Mouse (Mus musculus) heart, embryonic 11.5 days (tissue): ENCODE data around the gene Pigg. TPM values are rescaled to one million over a fixed set of nuclear protein-coding genes. Genes with fewer than 3 reads are reported as not detected.

ENCODE experiments used
- ATAC-seq: fragments of 200-750 bp; cut with Nextera tagmentation; replicated peaks from 2 replicates; pipeline ENCODE4 v1.8.0; 2017; ENCODE audit warnings: moderate library complexity; ENCODE audit not compliant: insufficient number of reproducible peaks, low FRiP score, low TSS enrichment
- H3K27ac ChIP-seq: fragments of 300-500 bp; sonication (generic); 2 replicates; pipeline ENCODE4 v1.5.1; 2014; ENCODE audit warnings: mild to moderate bottlenecking, low read depth, low read length
- H3K27me3 ChIP-seq: fragments of 300-500 bp; sonication (generic); 2 replicates; pipeline ENCODE4 v1.6.1; 2014; ENCODE audit warnings: mild to moderate bottlenecking, low read length, mixed read lengths; ENCODE audit not compliant: control insufficient read depth, insufficient read depth
- H3K36me3 ChIP-seq: fragments of 300-500 bp; sonication (generic); 2 replicates; pipeline ENCODE4 v1.6.1; 2014; ENCODE audit warnings: mild to moderate bottlenecking, low read length, moderate library complexity, mixed read lengths; ENCODE audit not compliant: control insufficient read depth, insufficient read depth
- H3K4me1 ChIP-seq: fragments of 300-500 bp; sonication (generic); 2 replicates; pipeline ENCODE4 v1.6.1; 2014; ENCODE audit warnings: low read length; ENCODE audit not compliant: control insufficient read depth, insufficient read depth
- H3K4me2 ChIP-seq: fragments of 300-500 bp; sonication (generic); 2 replicates; pipeline ENCODE4 v1.6.1; 2014; ENCODE audit warnings: mild to moderate bottlenecking, moderate library complexity
- H3K4me3 ChIP-seq: fragments of 300-500 bp; sonication (generic); 2 replicates; pipeline ENCODE4 v1.5.1; 2014; ENCODE audit warnings: low read depth, low read length
- H3K9ac ChIP-seq: fragments of 300-500 bp; sonication (generic); 2 replicates; pipeline ENCODE4 v1.6.1; 2014; ENCODE audit warnings: mild to moderate bottlenecking, low read depth, low read length, moderate library complexity
- H3K9me3 ChIP-seq: fragments of 300-500 bp; sonication (generic); replicated peaks from 2 replicates; pipeline ENCODE4 v1.6.1; 2016; ENCODE audit warnings: low read length; ENCODE audit not compliant: control insufficient read depth
- WGBS: fragments of 180-500 bp; shearing (Covaris S2); extraction: QIAGEN DNeasy Blood & Tissue Kit; methylation state at CpG from one replicate; pipeline ENCODE4 v1.1.7; 2014; ENCODE audit not compliant: insufficient replicate concordance; 5-methylcytosine and 5-hydroxymethylcytosine counted together
- polyA plus RNA-seq: library from polyadenylated mRNA; unstranded; fragments of >200 nt; fragmentation: Nextera tagmentation; extraction: Ambion mirVana; gene quantifications from 2 replicates; pipeline ENCODE4 v1.2.1, GENCODE M21; 2014

Pigg gene
- polyA plus RNA-seq, 1 experiment from 2014 or later = 3.4 TPM

- Histone ChIP-seq H3K9me3 (no peaks in the 10 kb centered on the region), H3K4me2 (peak overlapping the region; percentile 96), H3K4me1 (peaks cover 16% of the 10 kb centered on the region; the same call in 1 of the 2 replicates), H3K4me3 (peak overlapping the region; percentile 62), H3K27ac (no peak overlapping the region), H3K27me3 (peaks cover 80% of the 10 kb centered on the region), H3K9ac (peak overlapping the region; percentile 34; the same call in 1 of the 2 replicates), H3K36me3 (no peaks in the 10 kb centered on the region)
- WGBS = 2% methylated on average over 60 of the region's 60 CpGs
- ATAC-seq = no peak
Observed at GRCm38 (mm10) chr5:108366328-108366983, 54.0 kb downstream of the Pigg start.

DNA sequence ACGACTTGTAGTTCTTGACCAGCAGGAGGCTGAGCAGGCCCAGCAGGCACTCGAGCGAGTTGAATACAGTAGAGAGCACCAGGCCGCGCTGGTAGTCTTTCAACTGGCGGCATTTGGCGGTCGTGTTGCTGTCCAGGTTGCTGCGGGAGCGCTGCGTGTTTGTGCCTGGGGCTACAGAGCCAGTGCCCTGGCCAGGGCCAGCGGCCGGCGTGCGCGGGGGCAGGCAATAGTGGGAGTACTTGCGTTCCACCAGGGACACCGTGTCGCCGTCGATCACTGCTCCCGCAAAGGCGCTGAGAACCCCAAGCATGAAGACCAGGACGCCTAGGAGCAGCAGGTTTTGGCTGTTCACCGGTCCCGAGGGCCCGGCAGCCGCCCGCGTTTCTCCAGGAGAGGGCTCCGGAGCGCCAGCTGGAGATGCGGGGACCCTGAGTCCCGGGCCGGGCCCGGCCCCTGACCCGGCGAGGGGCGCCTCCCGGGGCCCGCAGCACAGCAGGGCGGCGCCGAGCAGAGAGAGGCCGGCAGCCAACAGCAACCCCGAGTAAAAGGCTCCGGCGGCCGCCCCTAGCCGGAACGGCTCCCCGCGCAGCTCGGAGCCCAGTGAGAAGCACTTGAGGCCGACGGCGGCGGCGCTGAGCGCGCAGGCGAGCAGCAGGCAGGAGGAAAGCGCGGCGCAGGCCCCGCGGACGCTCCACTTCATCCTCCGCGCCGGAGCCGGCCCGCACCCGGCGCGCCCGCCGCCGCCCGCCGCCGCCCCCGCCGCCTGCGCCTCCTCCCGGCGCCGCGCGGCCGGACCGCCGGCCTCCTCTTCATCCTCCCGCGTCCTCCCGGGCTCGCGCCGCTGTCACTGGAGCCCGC is 54.8 kb downstream of the Pigg start:
- Histone ChIP-seq H3K9me3 (no peaks in the 10 kb centered on the region), H3K9ac (peak overlapping the region; percentile 34; the same call in 1 of the 2 replicates), H3K27ac (no peak overlapping the region), H3K36me3 (no peaks in the 10 kb centered on the region), H3K4me3 (peak overlapping the region; percentile 62), H3K27me3 (peaks cover 85% of the 10 kb centered on the region), H3K4me1 (peaks cover 16% of the 10 kb centered on the region; the same call in 1 of the 2 replicates), H3K4me2 (peak overlapping the region; percentile 96)
- WGBS = under 1% methylated on average over 45 of the region's 100 CpGs
- 0 out of 2 replicates have a peak, but pooled peaks have one; percentile 35 for ATAC-seq

DNA sequence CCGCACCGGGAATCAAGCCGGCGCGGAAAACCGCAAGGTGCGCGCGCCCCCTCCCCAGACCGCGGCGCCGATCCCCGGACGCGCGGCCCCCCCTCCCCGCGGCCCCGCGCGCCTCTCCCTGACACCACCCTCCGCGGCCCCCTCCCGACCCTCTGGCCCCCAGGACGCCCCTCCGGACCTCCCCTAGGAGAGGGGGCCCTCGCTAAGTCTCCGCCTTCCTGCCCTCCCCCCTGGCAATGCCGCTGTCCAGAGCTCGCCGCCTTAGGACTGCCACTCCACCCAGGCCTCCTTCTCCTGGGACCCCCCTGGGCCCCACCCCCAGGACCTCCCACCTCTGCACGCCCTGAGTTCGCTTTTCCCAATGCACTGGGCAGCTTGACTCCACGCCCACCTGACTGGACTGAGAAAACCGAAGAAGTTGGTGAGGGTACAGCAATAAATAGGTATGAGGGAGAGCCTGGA is 55.5 kb downstream of the Pigg start, which contains the start of gene Gm42517:
Gene Gm42517 (minus strand): TSS at position 52 of the 462 bp plus-strand sequence.
- Histone ChIP-seq H3K27me3 (peaks cover 85% of the 10 kb centered on the region), H3K9me3 (no peaks in the 10 kb centered on the region), H3K9ac (peak within 1 kb of the TSS; percentile 34; the same call in 1 of the 2 replicates), H3K4me3 (peak within 1 kb of the TSS; percentile 62), H3K4me2 (peak within 1 kb of the TSS; percentile 96), H3K4me1 (peaks cover 16% of the 10 kb centered on the region; the same call in 1 of the 2 replicates), H3K36me3 (no peaks in the 10 kb centered on the region), H3K27ac (no peak within 1 kb of the TSS)
- ATAC-seq = peak; percentile 44; the same call in 1 of the 2 replicates
- 0% methylated on average over 13 of the region's 36 CpGs for WGBS

- no peak for ATAC-seq
- no peak overlapping the region for H3K27ac ChIP-seq
Observed at GRCm38 (mm10) chr5:108368446-108368845, 56.0 kb downstream of the Pigg start.

DNA sequence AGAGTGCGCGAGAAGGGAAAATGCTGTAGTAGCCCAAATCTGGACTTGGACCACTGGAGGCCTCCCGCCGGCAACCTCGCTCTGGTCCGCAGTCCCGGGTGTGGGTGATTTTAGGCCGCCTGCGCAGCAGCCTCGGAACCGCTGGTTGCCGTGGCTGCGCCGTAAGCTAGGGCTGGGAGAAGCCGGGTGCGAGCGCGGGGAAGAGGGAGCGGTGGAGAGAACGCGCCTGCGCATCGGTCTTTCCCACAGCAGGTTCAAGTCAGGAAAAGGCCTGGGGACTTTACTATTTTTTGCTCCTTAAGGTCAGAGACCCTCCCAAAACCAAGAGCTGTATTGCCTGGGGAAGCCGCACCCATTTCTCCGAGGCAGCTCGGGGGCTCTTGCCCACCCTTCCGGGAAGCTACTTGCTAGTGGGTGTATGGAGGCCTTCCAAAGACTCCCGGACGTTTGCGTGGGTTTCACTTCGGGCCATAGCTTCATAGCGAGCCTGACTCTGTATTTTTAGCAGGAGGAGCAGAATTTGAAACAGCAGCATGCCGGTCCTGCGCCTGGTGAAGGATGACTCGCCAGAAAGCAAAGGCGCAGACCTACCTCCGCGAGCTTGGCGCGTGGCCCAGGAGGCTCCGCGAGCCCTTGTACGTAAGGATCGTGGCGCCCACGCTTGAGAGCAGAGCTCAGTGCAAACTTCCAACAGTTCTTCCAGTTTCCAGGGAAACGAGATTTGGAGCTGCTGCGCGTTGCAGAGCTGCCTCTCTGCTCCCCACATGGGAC is 56.6 kb downstream of the Pigg start:
- ATAC-seq = no peak
- Histone ChIP-seq H3K27me3 (peaks cover 81% of the 10 kb centered on the region), H3K4me1 (peaks cover 16% of the 10 kb centered on the region; the same call in 1 of the 2 replicates), H3K9me3 (no peaks in the 10 kb centered on the region), H3K36me3 (no peaks in the 10 kb centered on the region), H3K27ac (no peak overlapping the region), H3K4me3 (peak overlapping the region; percentile 52), H3K4me2 (peak overlapping the region; percentile 80), H3K9ac (0 out of 2 replicates have a peak overlapping the region, but pooled peaks have one; percentile 10)
- 1% methylated on average over 49 of the region's 49 CpGs for WGBS

More at GRCm38 (mm10) chr5:108368446-108368845, 56.0 kb downstream of the Pigg start:
- WGBS = 6% methylated on average over 6 of the region's 6 CpGs
- Histone ChIP-seq H3K27me3 (peaks cover 85% of the 10 kb centered on the region), H3K36me3 (no peaks in the 10 kb centered on the region), H3K4me1 (peaks cover 16% of the 10 kb centered on the region; the same call in 1 of the 2 replicates), H3K9me3 (no peaks in the 10 kb centered on the region), H3K4me3 (peak overlapping the region; percentile 62), H3K4me2 (peak overlapping the region; percentile 96), H3K9ac (no peak overlapping the region)

GRCm38 (mm10) chr5:108369964-108370363 is 57.6 kb downstream of the Pigg start:
- Histone ChIP-seq H3K9me3 (no peaks in the 10 kb centered on the region), H3K27ac (no peak overlapping the region), H3K36me3 (no peaks in the 10 kb centered on the region), H3K4me1 (peaks cover 16% of the 10 kb centered on the region; the same call in 1 of the 2 replicates), H3K9ac (no peak overlapping the region), H3K4me2 (no peak overlapping the region), H3K4me3 (no peak overlapping the region), H3K27me3 (peaks cover 72% of the 10 kb centered on the region)
- WGBS = 3% methylated on average over 6 of the region's 6 CpGs
- ATAC-seq = no peak

DNA sequence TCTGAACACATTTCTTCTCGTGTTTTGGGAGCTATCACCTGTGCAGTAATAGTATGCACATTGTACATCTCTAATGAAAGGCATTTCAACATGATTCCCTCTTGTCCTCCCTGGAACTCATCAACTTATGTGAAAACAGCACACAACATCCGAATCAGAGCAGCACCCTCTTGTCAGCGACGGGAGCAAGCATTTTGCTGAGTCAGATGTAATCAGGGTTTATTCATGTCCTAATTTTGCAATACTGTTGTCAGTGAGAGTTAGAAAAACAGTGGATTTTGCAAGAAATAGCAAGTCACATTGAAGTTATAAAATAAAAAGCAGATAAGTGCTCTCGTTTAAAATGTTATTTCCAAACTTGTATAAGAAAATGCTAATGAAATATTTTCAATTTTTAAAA is 61.7 kb downstream of the Pigg start:
- H3K27ac ChIP-seq = no peak overlapping the region
- no peaks in the 10 kb centered on the region for H3K36me3 ChIP-seq
- no peak overlapping the region for H3K4me2 ChIP-seq
- peaks cover 35% of the 10 kb centered on the region for H3K27me3 ChIP-seq
- ATAC-seq = no peak
- 69% methylated on average over 5 of the region's 5 CpGs for WGBS
- H3K4me3 ChIP-seq = no peak overlapping the region
- no peaks in the 10 kb centered on the region for H3K9me3 ChIP-seq
- 0 out of 2 replicates have a peak, but pooled peaks cover 4% of the 10 kb centered on the region for H3K4me1 ChIP-seq
- no peak overlapping the region for H3K9ac ChIP-seq

- H3K4me1 ChIP-seq = no peaks in the 10 kb centered on the region
- H3K9me3 ChIP-seq = no peaks in the 10 kb centered on the region
- no peaks in the 10 kb centered on the region for H3K36me3 ChIP-seq
- peaks cover 15% of the 10 kb centered on the region for H3K27me3 ChIP-seq
- ATAC-seq = no peak
- no peak overlapping the region for H3K4me3 ChIP-seq
- 53% methylated on average over 1 of the region's 1 CpGs for WGBS
- no peak overlapping the region for H3K4me2 ChIP-seq
- no peak overlapping the region for H3K9ac ChIP-seq
- H3K27ac ChIP-seq = no peak overlapping the region
Observed at GRCm38 (mm10) chr5:108376059-108376458, 63.6 kb downstream of the Pigg start.
